Mouse (Mus musculus) kidney, adult 2 months (tissue): ENCODE results near the gene 5330417C22Rik. TPM values are rescaled to one million over a fixed set of nuclear protein-coding genes. Genes with fewer than 3 reads are reported as not detected.
A peak's percentile ranks its signal among the peaks of the same experiment; 100 is the strongest.

Experiments
- DNase-seq: peaks from one replicate; pipeline ENCODE4 v3.0.0; 2021
- H3K27ac ChIP-seq: fragments of 200-500 bp; 2 replicates; pipeline ENCODE4 v1.5.1; 2012; ENCODE audit warnings: low read depth, low read length, control low read depth, inconsistent platforms; ENCODE audit not compliant: insufficient read depth
- H3K27me3 ChIP-seq: fragments of 200-500 bp; replicated peaks from 2 replicates; pipeline ENCODE4 v1.6.1; 2012; ENCODE audit warnings: mild to moderate bottlenecking, moderate library complexity, low read length, inconsistent platforms; ENCODE audit not compliant: control insufficient read depth, insufficient read depth
- H3K36me3 ChIP-seq: fragments of 200-500 bp; 2 replicates; pipeline ENCODE4 v1.6.1; 2012; ENCODE audit warnings: mild to moderate bottlenecking, moderate library complexity, low read length, inconsistent platforms; ENCODE audit not compliant: control insufficient read depth, insufficient read depth
- H3K4me1 ChIP-seq: fragments of 200-500 bp; 2 replicates; pipeline ENCODE4 v1.6.1; 2011; ENCODE audit warnings: low read length; ENCODE audit not compliant: control insufficient read depth, insufficient read depth
- H3K4me3 ChIP-seq: fragments of 200-500 bp; 2 replicates; pipeline ENCODE4 v1.5.1; 2011; ENCODE audit warnings: mild to moderate bottlenecking, low read depth, low read length, control low read depth; ENCODE audit not compliant: insufficient read depth
- CTCF ChIP-seq: fragments of 200-500 bp; conservative IDR thresholded peaks from 2 replicates; pipeline ENCODE4 v1.5.1; 2011; ENCODE audit warnings: low read depth, mild to moderate bottlenecking, control low read depth, low read length, moderate library complexity, mixed read lengths; ENCODE audit not compliant: insufficient read depth, insufficient read length
- POLR2A ChIP-seq: fragments of 200-500 bp; IDR thresholded peaks from one replicate; pipeline ENCODE4 v1.6.1; 2011; ENCODE audit warnings: low read depth, low read length, control low read depth
- WGBS: fragments of 180-500 bp; shearing (Covaris S2); methylation state at CpG from one replicate; pipeline ENCODE4 v1.1.7; 2018; 5-methylcytosine and 5-hydroxymethylcytosine counted together
- polyA plus RNA-seq: library from polyadenylated mRNA; depleted of rRNA; stranded (reverse); fragments of >200 nt; gene quantifications from 2 replicates; pipeline ENCODE4 v1.2.3, GENCODE M21; 2012

The 5330417C22Rik gene
- polyA plus RNA-seq, 1 experiment, result 0.25 TPM

DNA sequence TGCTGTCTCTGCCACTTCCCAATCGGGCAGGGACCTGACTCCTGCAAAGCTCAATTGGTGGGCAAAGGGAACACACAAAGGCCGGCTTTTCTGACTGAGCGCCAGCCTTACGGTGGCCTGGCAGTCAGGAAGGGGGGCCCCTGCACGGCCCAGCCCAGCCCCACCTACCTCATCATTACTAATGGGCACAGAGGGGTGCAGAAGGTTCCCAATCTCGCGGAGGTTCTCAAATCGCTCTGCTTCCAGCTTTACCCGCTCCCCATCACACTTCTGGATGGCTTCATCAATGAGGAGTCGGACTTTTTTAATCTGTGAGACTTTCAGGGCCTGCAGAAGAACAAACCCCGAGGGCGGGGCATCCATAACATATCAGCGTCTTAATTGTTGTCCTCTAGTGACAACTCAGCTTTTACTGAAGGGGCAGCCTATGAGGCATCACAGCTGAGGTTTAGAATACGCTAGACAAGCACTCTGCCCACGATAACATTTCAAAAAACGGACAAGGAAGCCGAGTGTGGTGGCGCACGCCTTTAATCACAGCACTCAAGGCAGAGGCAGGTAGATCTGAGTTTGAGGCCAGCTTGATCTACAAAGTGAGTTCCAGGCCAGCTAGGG is 102.3 kb downstream of the 5330417C22Rik start:
- peaks cover 4% of the 10 kb centered on the region for H3K36me3 ChIP-seq
- H3K4me3 ChIP-seq, result no peak overlapping the region
- WGBS, result 69% methylated on average over 19 of the region's 19 CpGs
- no peak for DNase-seq
- H3K27ac ChIP-seq, result no peak overlapping the region
- no peak for TF ChIP-seq CTCF
- TF ChIP-seq POLR2A, result no peak
- no peaks in the 10 kb centered on the region for H3K27me3 ChIP-seq
- H3K4me1 ChIP-seq, result no peaks in the 10 kb centered on the region

DNA sequence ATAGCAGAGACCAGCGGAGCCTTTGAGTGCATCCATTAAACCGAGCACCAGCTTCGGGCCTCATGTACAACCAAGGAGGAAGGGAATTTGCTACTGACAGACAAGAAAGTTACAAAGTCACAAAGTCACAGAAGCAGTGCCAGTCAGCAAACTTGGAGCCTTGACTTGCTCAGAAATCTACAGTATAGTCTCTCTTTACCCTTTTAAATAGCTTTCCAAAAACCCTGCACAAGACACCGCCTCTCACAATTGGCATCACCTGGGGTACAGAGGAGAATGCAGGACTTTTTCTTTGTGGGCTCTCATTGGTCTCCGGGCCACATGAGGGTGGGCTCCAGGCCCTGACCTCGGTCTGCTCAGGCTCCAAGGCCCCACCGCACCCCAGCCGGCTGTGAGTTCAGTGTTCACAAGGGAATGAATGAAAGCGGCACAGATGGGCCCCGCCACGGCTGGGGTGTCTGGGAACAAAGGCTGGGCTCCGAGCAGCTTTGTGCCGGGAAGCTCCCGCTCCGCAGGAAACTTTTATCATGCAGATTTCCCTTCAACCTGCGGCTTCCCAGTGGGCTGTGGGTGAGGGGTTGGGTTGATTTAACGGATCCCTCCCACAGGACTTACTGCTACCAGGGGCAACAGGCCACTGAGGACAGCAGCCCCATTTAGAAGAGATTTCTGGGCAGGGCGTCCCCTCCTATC is 103.0 kb downstream of the 5330417C22Rik start:
- Histone ChIP-seq H3K36me3 (peaks cover 4% of the 10 kb centered on the region), H3K4me1 (no peaks in the 10 kb centered on the region), H3K4me3 (no peak overlapping the region), H3K27ac (no peak overlapping the region), H3K27me3 (no peaks in the 10 kb centered on the region)
- 78% methylated on average over 18 of the region's 18 CpGs for WGBS
- no peak for DNase-seq
- TF ChIP-seq CTCF (no peak), POLR2A (no peak)

DNA sequence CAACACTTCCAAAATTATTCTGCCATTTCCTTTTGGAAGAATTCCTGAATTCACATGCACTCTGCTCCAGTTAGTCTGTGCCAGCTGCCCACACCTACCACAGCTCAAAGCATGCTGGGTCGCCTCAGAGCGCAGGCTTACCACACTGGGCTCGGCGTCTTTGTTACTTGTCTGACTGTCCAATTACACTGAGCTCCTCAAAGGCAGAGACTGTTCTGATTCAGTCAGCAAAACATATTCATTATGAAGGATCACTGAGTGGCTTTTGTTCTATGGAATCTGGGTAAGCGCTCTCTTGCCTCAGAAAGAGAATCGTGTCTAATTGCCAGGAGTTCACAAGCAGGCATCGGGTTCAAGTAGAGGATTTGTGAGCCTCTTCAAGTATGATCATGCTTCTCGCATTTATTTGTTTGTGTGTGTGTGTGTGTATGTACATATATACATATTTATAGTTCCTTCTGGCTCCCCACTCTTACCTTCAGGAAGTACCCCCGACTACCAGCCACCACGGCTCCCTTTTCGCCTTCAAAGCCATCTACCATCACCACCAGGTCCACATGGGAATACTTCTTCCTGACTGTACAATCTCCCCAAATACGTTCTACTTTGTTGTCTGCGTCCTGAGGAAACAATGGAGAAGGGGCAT is 103.7 kb downstream of the 5330417C22Rik start:
- no peaks in the 10 kb centered on the region for H3K4me1 ChIP-seq
- no peak for DNase-seq
- no peak overlapping the region for H3K4me3 ChIP-seq
- WGBS, result 94% methylated on average over 13 of the region's 13 CpGs
- H3K36me3 ChIP-seq, result peaks cover 7% of the 10 kb centered on the region
- TF ChIP-seq CTCF, result no peak
- no peak for TF ChIP-seq POLR2A
- no peaks in the 10 kb centered on the region for H3K27me3 ChIP-seq
- no peak overlapping the region for H3K27ac ChIP-seq

DNA sequence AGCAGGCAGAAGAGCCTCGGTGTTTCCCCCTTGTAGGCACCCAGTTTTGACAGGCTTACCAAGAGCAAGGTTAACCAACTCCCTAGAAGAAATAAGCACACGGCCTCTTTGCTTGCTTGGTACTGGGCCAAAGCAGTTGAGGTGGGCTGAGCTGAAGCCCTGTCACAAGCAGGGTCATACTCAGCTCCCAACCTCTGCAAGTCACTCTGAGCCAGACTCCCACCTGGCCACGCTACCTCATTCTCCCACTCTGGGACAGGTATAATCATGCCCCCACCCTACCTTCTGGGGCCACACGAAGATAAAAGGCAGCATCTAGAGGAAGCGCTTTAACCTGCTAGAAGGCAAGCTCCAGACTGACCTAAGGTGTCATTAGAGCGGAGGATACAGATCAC is 110.7 kb downstream of the 5330417C22Rik start:
- Histone ChIP-seq H3K4me1 (peaks cover 5% of the 10 kb centered on the region; the same call in 1 of the 2 replicates), H3K27ac (no peak overlapping the region), H3K4me3 (no peak overlapping the region), H3K36me3 (peaks cover 3% of the 10 kb centered on the region; the same call in 1 of the 2 replicates), H3K27me3 (no peaks in the 10 kb centered on the region)
- DNase-seq, result no peak
- no peak for TF ChIP-seq CTCF
- no peak for TF ChIP-seq POLR2A
- WGBS, result 84% methylated on average over 6 of the region's 6 CpGs

DNA sequence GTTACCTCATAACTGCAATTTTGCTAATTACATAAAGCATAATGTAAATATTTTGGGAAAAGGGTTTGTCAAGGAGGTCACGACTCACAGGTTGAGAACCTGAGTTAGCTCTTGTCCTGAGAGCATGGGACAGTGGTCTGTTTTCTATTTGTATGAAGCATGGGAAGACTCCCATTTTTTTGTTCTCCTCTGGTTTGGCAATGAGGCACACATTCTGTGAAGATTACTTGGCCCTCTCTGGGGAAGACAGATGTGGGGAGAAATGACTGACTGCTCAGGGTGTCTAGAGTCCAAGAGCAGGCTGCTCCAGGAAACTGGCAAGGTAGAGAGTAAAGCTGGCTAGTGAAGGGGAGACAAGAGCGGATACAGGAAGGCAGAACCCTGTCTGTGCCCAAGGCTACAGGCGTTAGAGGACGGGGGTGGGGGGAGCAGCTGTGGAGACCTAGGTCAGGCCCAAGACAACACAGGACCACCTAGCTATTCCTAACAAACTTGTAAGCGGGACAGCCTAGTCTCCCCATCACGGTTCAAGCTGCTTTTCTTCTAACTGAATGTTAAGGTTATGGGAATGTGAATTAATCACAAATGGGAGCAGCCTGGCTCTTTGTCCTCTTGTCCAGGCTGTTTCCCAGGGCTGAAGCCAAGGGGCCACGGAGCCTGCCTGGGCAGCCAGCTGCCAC is 111.3 kb downstream of the 5330417C22Rik start:
- H3K36me3 ChIP-seq, result peaks cover 3% of the 10 kb centered on the region; the same call in 1 of the 2 replicates
- 86% methylated on average over 7 of the region's 7 CpGs for WGBS

DNA sequence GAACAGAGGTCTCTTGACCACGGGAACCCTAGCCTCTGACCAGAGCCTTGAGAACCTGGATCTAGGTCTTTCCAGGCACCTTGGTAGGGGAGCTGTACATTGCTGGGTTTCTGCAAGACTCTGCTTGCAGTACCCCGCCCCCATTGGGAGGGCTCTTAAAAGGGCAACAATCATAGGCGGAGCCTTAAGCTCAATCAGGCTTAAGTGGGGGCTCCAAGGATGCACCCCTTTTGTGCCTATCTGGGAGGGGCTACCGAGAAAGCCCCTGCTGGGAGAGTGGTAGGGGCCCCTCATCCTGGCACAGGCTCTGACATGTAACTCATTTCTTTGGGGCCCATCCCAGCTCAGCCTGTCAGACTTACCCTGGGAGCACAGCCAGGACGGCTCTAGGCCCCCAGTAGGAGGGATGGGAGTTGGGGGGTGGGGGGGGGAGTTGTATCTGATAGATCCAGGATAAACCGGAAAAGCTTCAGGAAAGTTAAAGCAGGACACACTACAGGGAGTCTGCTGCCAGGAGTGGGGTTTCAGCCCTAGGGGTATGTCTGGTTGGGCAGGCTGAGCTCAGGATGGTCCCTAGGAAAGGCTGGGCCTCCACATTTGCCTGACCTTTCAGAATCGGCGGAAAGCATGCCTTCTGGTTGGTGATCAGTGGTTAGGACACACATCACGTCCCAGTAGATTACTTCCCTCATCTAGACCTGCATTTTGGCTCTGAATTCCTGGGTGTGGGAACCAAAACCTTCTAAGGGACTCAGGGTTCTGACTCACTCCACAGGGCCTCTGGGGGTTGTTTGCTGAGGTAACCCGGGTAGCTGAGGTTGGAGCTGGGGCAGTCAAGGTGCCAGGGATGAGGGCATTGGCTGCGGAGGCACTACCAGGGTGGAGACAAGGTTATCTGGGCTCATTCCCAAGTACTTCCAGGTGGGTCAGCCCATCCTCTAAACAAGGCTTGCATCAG is 112.2 kb downstream of the 5330417C22Rik start:
- Histone ChIP-seq H3K27ac (no peak overlapping the region), H3K36me3 (peaks cover 3% of the 10 kb centered on the region; the same call in 1 of the 2 replicates), H3K27me3 (no peaks in the 10 kb centered on the region), H3K4me3 (no peak overlapping the region), H3K4me1 (peaks cover 5% of the 10 kb centered on the region; the same call in 1 of the 2 replicates)
- peak; percentile 71 for DNase-seq
- TF ChIP-seq POLR2A (no peak), CTCF (no peak)
- WGBS, result 22% methylated on average over 11 of the region's 11 CpGs

More for the DNA sequence above, 111.3 kb downstream of the 5330417C22Rik start:
- Histone ChIP-seq H3K27me3 (no peaks in the 10 kb centered on the region), H3K4me3 (no peak overlapping the region), H3K4me1 (peaks cover 5% of the 10 kb centered on the region; the same call in 1 of the 2 replicates), H3K27ac (no peak overlapping the region)
- no peak for TF ChIP-seq CTCF
- TF ChIP-seq POLR2A, result no peak
- DNase-seq, result no peak
